ENCODE assay signal across 11 mouse cellular contexts in the genomic region with DNA sequence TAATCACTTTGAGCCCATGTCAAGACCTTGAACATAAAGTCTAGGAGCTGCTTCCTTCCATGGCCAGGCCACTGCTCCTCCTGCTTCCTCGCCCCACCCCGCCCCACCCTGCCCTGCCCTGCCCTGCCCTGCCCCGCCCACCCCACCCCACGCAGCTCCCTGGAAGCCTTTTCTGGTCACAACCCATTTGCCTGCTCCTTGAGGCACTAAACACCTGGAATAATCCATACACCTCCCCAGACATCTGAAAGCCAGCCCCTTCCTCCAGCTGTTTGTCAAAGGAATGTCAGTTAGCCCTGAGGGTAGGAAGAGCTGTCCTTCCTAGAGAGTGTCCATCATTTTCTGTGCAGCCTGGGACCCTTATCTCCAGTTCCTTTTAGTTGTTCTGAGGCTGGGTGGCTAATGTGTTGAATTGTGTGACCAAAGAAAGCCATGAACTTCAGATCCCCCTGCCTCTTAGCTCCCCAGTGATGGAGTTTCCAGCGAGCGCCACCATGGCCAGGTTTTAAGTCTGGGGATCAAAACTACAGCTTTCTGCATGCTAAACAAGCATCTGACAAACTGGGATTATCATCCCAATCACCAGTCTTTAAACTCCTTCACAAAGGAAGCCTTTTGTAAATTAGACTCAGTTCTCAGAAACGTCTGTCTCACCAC. TPM values are rescaled to one million over a fixed set of nuclear protein-coding genes. Genes with fewer than 3 reads are reported as not detected.
DNase-seq lines count a peak whose midpoint lies in the region; ATAC-seq and TF ChIP-seq lines count a peak whose summit lies in the region.
"Not testable (repeated sequence)": the region's sequence is repeated elsewhere in the genome, so short reads cannot be mapped to it uniquely, and the experiment has no call there.
"Had no signal": no experiment of that assay in that cellular context is flagged by ENCODE, and none has a peak within 500 bp of the region (broad histone marks: within the 10 kb centered on the region; RNA-seq: fewer than 3 reads in every experiment).

No protein-coding gene starts in this region.

- TF ChIP-seq CTCF in kidney, postnatal 0 days (IDR thresholded peaks at IDR 0.05; ENCODE audit: low read depth): 0 out of 2 replicates have a peak, but pooled peaks have one; percentile 11

- not testable (repeated sequence) for H3K9ac ChIP-seq in kidney, postnatal 0 days (ENCODE audit: low read depth, low read length); liver, embryonic 12.5 days; midbrain, embryonic 12.5 days (replicated peaks)

- WGBS in kidney, postnatal 0 days: no CpG with 5 or more reads among the region's 7 CpGs
- WGBS in liver, embryonic 12.5 days (ENCODE audit: insufficient replicate concordance): 37% methylated on average over 3 of the region's 7 CpGs
- 33% methylated on average over 3 of the region's 7 CpGs for WGBS in midbrain, embryonic 12.5 days

- H3K4me1 ChIP-seq in kidney, postnatal 0 days (replicated peaks; ENCODE audit: insufficient read depth, low read length); liver, embryonic 12.5 days; midbrain, embryonic 12.5 days: not testable (repeated sequence)

- H3K36me3 ChIP-seq in kidney, postnatal 0 days (ENCODE audit: insufficient read depth, low read length); liver, embryonic 12.5 days; midbrain, embryonic 12.5 days: not testable (repeated sequence)

- H3K4me3 ChIP-seq in kidney, postnatal 0 days (replicated peaks; ENCODE audit: low read depth, low read length); liver, embryonic 12.5 days; midbrain, embryonic 12.5 days: not testable (repeated sequence)

- not testable (repeated sequence) for H3K9me3 ChIP-seq in kidney, postnatal 0 days (replicated peaks; ENCODE audit: low read length); liver, embryonic 12.5 days (replicated peaks); midbrain, embryonic 12.5 days

- not testable (repeated sequence) for H3K4me2 ChIP-seq in kidney, postnatal 0 days (ENCODE audit: low read length); liver, embryonic 12.5 days; midbrain, embryonic 12.5 days (replicated peaks)

- H3K27me3 ChIP-seq in kidney, postnatal 0 days (ENCODE audit: insufficient read depth, low read length); liver, embryonic 12.5 days (replicated peaks); midbrain, embryonic 12.5 days: not testable (repeated sequence)

- peak; percentile 12 to 23 for DNase-seq in cerebellum, postnatal 10 days
- DNase-seq in gastrocnemius, adult 18-20 months (ENCODE audit: low spot score): peak; percentile 52
- peak; percentile 57 for DNase-seq in heart, postnatal 4 days
- not testable (repeated sequence) for DNase-seq in kidney, postnatal 0 days (ENCODE audit: low spot score)
- DNase-seq in spleen, postnatal 10 days (ENCODE audit: low spot score in 2 of 2): peak; percentile 40 to 46
- DNase-seq in urinary bladder, postnatal 25 days (ENCODE audit: low spot score): peak; percentile 50

- H3K27ac ChIP-seq in kidney, postnatal 0 days; liver, embryonic 12.5 days; midbrain, embryonic 12.5 days (replicated peaks): not testable (repeated sequence)

- ATAC-seq in kidney, postnatal 0 days (replicated peaks; ENCODE audit: low FRiP score, low read depth): peak; percentile 65
- peak; percentile 89 for ATAC-seq in liver, embryonic 12.5 days
- ATAC-seq in midbrain, embryonic 12.5 days (ENCODE audit: low FRiP score, low read depth): peak; percentile 91

RNA-seq across cellular contexts. Expression of a gene that starts 25.8 kb away (rescaled TPM):
- total RNA-seq in gastrocnemius, adult 18-20 months (2021): under 1 TPM in 1 of 2 experiments, not detected in 1; 0.84 TPM
- total RNA-seq in heart, postnatal 4 days (2021): under 1 TPM; 0.21 to 0.43 TPM
- polyA plus RNA-seq in kidney, postnatal 0 days (2015; fragmentation: Nextera tagmentation; extraction: Ambion mirVana): 0.10 TPM in 1 of 2 replicates, not detected in the other
- not detected in 2 replicates for polyA plus RNA-seq in liver, embryonic 12.5 days (2016; fragmentation: Nextera tagmentation; extraction: Ambion mirVana)
- 0.08 TPM in 1 of 2 replicates, not detected in the other for polyA plus RNA-seq in midbrain, embryonic 12.5 days (2016; fragmentation: Nextera tagmentation; extraction: Ambion mirVana)
- total RNA-seq: MEL had no signal
- polyA plus RNA-seq: hindbrain, embryonic 10.5 days; limb, embryonic 10.5 days had no signal
